Mouse (Mus musculus): ENCODE measurements around the gene Hoxc5.

The Hoxc5 gene

GRCm38 (mm10) chr15:102945185-102946077 is 21.8 kb upstream of the Hoxc5 start:
- no peak for DNase-seq

GRCm38 (mm10) chr15:102947276-102947675 is 20.0 kb upstream of the Hoxc5 start:
- DNase-seq = no peak

- no peak for DNase-seq
Measured at GRCm38 (mm10) chr15:102948842-102949241, 18.4 kb upstream of the Hoxc5 start.

GRCm38 (mm10) chr15:102949696-102950095 is 17.5 kb upstream of the Hoxc5 start:
- no peak for DNase-seq

GRCm38 (mm10) chr15:102950877-102951276 is 16.4 kb upstream of the Hoxc5 start:
- no peak for DNase-seq

GRCm38 (mm10) chr15:102953561-102953960 is 13.7 kb upstream of the Hoxc5 start:
- DNase-seq = no peak

GRCm38 (mm10) chr15:102954192-102955006 is 12.8 kb upstream of the Hoxc5 start, which contains the start of gene Hoxc11:
TSS of gene Hoxc11 (plus strand) at chr15:102954427.
- DNase-seq = no peak

- no peak for DNase-seq
Measured at GRCm38 (mm10) chr15:102955007-102955382, 12.2 kb upstream of the Hoxc5 start.

- DNase-seq = no peak
Measured at GRCm38 (mm10) chr15:102955833-102956640, 11.2 kb upstream of the Hoxc5 start.

GRCm38 (mm10) chr15:102956906-102957305 is 10.3 kb upstream of the Hoxc5 start:
- no peak for DNase-seq

- DNase-seq = no peak
Measured at GRCm38 (mm10) chr15:102959663-102960191, 7.5 kb upstream of the Hoxc5 start.

GRCm38 (mm10) chr15:102961728-102962127 is 5.5 kb upstream of the Hoxc5 start:
- DNase-seq = no peak

GRCm38 (mm10) chr15:102962492-102962891 is 4.8 kb upstream of the Hoxc5 start:
- no peak for DNase-seq

- no peak for DNase-seq
Measured at GRCm38 (mm10) chr15:102963259-102963658, 4.0 kb upstream of the Hoxc5 start.

GRCm38 (mm10) chr15:102963671-102964640 is 3.3 kb upstream of the Hoxc5 start:
- no peak for DNase-seq

- DNase-seq = no peak
Measured at GRCm38 (mm10) chr15:102965003-102965891, 2.0 kb upstream of the Hoxc5 start.

GRCm38 (mm10) chr15:102965892-102966775 is 1.1 kb upstream of the Hoxc5 start:
- DNase-seq = peak; percentile 33

GRCm38 (mm10) chr15:102966776-102967311 is 399 bp upstream of the Hoxc5 start, which contains the start of gene Hoxc10:
TSS of gene Hoxc10 (plus strand) at chr15:102966796.
- DNase-seq = no peak

Measured in right cerebral cortex, postnatal 14 days (tissue).